Mouse (Mus musculus): ENCODE results near the gene Aifm1. TPM values are rescaled to one million over a fixed set of nuclear protein-coding genes. Genes with fewer than 3 reads are reported as not detected.

Gene Aifm1
- total and polyA plus RNA-seq, 3 experiments = 30.3 to 61.4 (median 32.7) TPM

DNA sequence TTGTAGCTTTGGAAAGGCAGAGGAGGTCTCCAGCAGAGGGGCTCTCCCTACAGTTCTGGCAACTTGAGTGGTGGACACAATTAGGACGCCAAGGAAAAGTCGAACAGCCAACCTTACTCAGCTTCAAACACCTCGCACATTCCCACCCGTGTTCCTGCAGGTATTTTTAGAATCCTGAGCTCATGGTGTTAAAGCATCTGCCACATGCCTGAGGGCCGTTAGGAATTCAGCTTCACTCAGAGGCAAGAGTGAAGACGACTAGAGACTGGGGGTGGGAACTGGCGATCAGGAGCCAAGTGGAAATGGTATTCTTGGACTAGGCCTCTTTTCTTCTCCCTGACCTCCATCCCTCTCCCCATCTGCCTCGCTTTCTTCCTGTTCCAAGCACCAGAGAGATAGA lies 12.5 kb upstream of the Aifm1 start:
- no peaks in the 10 kb centered on the region for H3K9me3 ChIP-seq (replicated peaks; ENCODE audit: low read length)
- H3K4me1 ChIP-seq (ENCODE audit: control insufficient read depth in 1 of 2, insufficient read depth in 2 of 2) = peaks cover 0 to 21% of the 10 kb centered on the region in 2 experiments; a peak in 2 of 4 replicates
- dilution Hi-C loops (cut with MboI; ENCODE audit: extremely low pct_ligation_motif_present, extremely low pct_unique_long_range_greater_than_20kb, low sequenced_read_pairs) = no loop called here
- no peak for DNase-seq (ENCODE audit: extremely low read depth)
- no peak overlapping the region for H3K4me2 ChIP-seq (ENCODE audit: insufficient read depth, low read depth, poor library complexity, severe bottlenecking)
- no peak overlapping the region for H3K27ac ChIP-seq (ENCODE audit: insufficient read depth, low read depth)
- no peaks in the 10 kb centered on the region for H3K79me2 ChIP-seq (replicated peaks; ENCODE audit: control insufficient read depth, extremely low read depth, insufficient read depth, poor library complexity, severe bottlenecking)
- no peaks in the 10 kb centered on the region for H3K27me3 ChIP-seq (replicated peaks)
- H3K36me3 ChIP-seq (replicated peaks in 1 of 2; ENCODE audit: control insufficient read depth in 1 of 2, insufficient read depth in 1 of 2, low read length in 1 of 2) = no peaks in the 10 kb centered on the region
- H3K9ac ChIP-seq (ENCODE audit: insufficient read depth, low read depth) = no peak overlapping the region
- no peak for TF ChIP-seq POLR2A (IDR thresholded peaks at IDR 0.05; ENCODE audit: low read depth, low read length)
- in situ Hi-C loops (cut with MboI; ENCODE audit: low pct_ligation_motif_present, low pct_unique_long_range_greater_than_20kb, low sequenced_read_pairs) = no loop called here
- no peak overlapping the region for H3K4me3 ChIP-seq (replicated peaks in 1 of 3; ENCODE audit: low read depth in 2 of 3, low read length in 2 of 3, poor library complexity in 1 of 3)

DNA sequence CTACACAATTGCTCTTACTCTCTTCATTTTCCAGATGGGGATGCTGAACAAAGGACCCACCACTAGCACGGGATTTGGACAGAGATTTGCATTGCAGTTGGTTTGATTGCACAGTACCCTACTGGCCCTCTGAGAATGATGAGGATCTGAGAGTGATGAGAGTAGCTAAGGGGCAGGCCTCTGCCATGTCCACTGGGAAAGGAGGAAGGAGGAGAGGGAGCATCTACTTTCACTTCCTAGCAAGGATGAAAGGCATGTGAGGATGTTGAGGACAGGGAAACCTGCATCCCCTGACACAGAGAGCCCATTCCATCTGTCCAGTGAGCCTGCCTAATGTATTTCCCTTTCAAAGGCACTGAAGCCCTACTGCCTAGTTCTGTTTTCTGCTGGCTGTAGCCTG lies 12.0 kb upstream of the Aifm1 start:
- Histone ChIP-seq H3K4me2 (ENCODE audit: insufficient read depth, low read depth, poor library complexity, severe bottlenecking) (no peak overlapping the region), H3K79me2 (replicated peaks; ENCODE audit: control insufficient read depth, extremely low read depth, insufficient read depth, poor library complexity, severe bottlenecking) (no peaks in the 10 kb centered on the region), H3K9me3 (replicated peaks; ENCODE audit: low read length) (no peaks in the 10 kb centered on the region), H3K36me3 (replicated peaks in 1 of 2; ENCODE audit: control insufficient read depth in 1 of 2, insufficient read depth in 1 of 2, low read length in 1 of 2) (no peaks in the 10 kb centered on the region), H3K27ac (ENCODE audit: insufficient read depth, low read depth) (no peak overlapping the region), H3K4me1 (ENCODE audit: control insufficient read depth in 1 of 2, insufficient read depth in 2 of 2) (peaks cover 0 to 21% of the 10 kb centered on the region in 2 experiments; a peak in 2 of 4 replicates), H3K9ac (ENCODE audit: insufficient read depth, low read depth) (no peak overlapping the region), H3K27me3 (replicated peaks) (no peaks in the 10 kb centered on the region), H3K4me3 (replicated peaks in 1 of 3; ENCODE audit: low read depth in 2 of 3, low read length in 2 of 3, poor library complexity in 1 of 3) (no peak overlapping the region)
- TF ChIP-seq NELFE (IDR thresholded peaks at IDR 0.05; ENCODE audit: low read depth, low read length) (no peak), ZMIZ1 (IDR thresholded peaks at IDR 0.05; ENCODE audit: low read depth, low read length) (no peak), POLR2AphosphoS2 (IDR thresholded peaks at IDR 0.05; ENCODE audit: low read depth, low read length) (no peak), RCOR1 (conservative IDR thresholded peaks at IDR 0.05; ENCODE audit: low read depth, low read length) (no peak), SMC3 (IDR thresholded peaks at IDR 0.05; ENCODE audit: low read depth, low read length) (no peak), MAZ (IDR thresholded peaks at IDR 0.05; ENCODE audit: low read depth, low read length) (no peak), ELF1 (IDR thresholded peaks at IDR 0.05; ENCODE audit: low read depth, low read length) (no peak), IRF4 (IDR thresholded peaks at IDR 0.05; ENCODE audit: low read depth, low read length) (no peak), MEF2A (IDR thresholded peaks at IDR 0.05; ENCODE audit: borderline replicate concordance, low read depth, low read length) (no peak), ZKSCAN1 (IDR thresholded peaks at IDR 0.05; ENCODE audit: borderline replicate concordance, low read depth, low read length) (no peak), MXI1 (IDR thresholded peaks at IDR 0.05; ENCODE audit: low read depth, low read length) (no peak), JUN (IDR thresholded peaks at IDR 0.05; ENCODE audit: insufficient read depth, low read depth, low read length) (no peak), KAT2A (IDR thresholded peaks at IDR 0.05; ENCODE audit: insufficient replicate concordance, low read length) (no peak), CTCF (conservative IDR thresholded peaks at IDR 0.05 in 1 of 2, IDR thresholded peaks at IDR 0.05 in 1 of 2; ENCODE audit: low read depth in 2 of 2, low read length in 2 of 2) (no peak), CHD1 (IDR thresholded peaks at IDR 0.05; ENCODE audit: low read depth, low read length) (no peak), USF2 (conservative IDR thresholded peaks at IDR 0.05; ENCODE audit: low read depth, low read length) (no peak), MYC (IDR thresholded peaks at IDR 0.05; ENCODE audit: low read depth, low read length) (no peak)
- in situ Hi-C loops (cut with MboI; ENCODE audit: low pct_ligation_motif_present, low pct_unique_long_range_greater_than_20kb, low sequenced_read_pairs) (no loop called here), dilution Hi-C loops (cut with MboI; ENCODE audit: extremely low pct_ligation_motif_present, extremely low pct_unique_long_range_greater_than_20kb, low sequenced_read_pairs) (no loop called here)
- DNase-seq (ENCODE audit: extremely low read depth) = no peak
